Mouse (Mus musculus): ENCODE measurements around the gene Cdv3. TPM values are rescaled to one million over a fixed set of nuclear protein-coding genes. Genes with fewer than 3 reads are reported as not detected.
A peak's percentile ranks its signal among the peaks of the same experiment; 100 is the strongest.

Gene Cdv3
- 88.8 and 92.7 TPM in 2 replicates for polyA plus RNA-seq (2015; fragmentation: Nextera tagmentation; extraction: Ambion mirVana)

DNA sequence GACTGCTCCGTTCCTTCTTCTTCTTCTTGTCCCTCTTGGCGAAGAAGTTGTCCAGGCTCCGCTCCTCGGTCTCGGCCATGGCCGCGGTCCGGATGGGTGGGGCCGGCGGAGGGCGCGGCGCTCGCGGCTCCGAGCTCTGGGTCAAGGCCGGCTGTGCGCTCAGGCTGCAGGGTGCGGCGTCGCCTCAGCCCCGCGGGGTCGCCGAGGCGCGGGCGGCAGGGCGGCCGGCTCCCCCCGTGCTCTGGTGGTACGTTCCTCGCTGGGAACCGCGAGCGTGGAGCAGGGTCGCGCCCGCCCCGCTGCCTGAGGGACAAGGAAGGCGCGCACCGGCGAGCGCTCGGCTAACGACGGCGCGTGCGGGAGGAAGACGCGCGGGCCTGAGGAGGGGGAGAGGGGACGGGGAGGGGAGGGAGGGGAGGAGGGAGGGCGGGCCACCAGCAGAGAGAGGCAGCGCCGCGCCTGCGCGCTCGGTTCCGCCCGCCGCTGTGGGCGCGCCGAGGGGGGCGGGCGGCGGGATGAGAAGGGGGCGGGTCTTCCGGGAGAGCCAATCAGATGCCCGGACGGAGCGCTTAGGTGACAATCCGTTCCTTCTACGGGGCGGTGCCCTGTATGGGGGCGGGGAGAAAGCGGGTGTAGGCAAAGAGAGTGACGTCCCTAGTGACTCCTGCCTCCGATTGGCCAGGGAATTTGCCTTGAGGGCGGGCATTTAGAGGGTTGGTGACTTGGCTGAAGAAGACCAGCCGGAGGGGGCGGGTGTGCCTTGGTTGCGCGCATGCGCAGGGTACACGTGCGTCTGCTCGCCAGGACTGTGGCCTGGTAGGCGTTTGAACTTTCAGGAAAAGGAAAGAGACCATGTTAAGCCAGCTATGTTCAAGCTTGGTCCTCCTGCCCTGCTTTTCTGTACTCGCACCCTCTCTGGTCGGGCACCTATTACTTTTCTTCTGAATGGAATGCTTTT is at the start of gene Cdv3:
Gene Cdv3, minus strand, starts transcription at position 551 of the 958 bp plus-strand sequence.
- Histone ChIP-seq H3K4me1 (replicated peaks; ENCODE audit: control insufficient read depth, insufficient read depth, low read length) (peaks cover 18% of the 10 kb centered on the region), H3K4me3 (ENCODE audit: low read length) (peak within 1 kb of the TSS; percentile 96), H3K36me3 (ENCODE audit: control insufficient read depth, insufficient read depth, low read length) (peaks cover 7% of the 10 kb centered on the region), H3K9ac (ENCODE audit: low read length) (peak within 1 kb of the TSS; percentile 98), H3K4me2 (ENCODE audit: low read depth, low read length) (peak within 1 kb of the TSS; percentile 83), H3K27me3 (ENCODE audit: control insufficient read depth, insufficient read depth, low read depth, low read length) (no peaks in the 10 kb centered on the region), H3K9me3 (ENCODE audit: control insufficient read depth, low read length) (no peaks in the 10 kb centered on the region), H3K27ac (ENCODE audit: low read length) (peak within 1 kb of the TSS; percentile 97)
- under 1% methylated on average over 78 of the region's 95 CpGs for WGBS
- peak; percentile 98 for ATAC-seq (ENCODE audit: low read depth)

DNA sequence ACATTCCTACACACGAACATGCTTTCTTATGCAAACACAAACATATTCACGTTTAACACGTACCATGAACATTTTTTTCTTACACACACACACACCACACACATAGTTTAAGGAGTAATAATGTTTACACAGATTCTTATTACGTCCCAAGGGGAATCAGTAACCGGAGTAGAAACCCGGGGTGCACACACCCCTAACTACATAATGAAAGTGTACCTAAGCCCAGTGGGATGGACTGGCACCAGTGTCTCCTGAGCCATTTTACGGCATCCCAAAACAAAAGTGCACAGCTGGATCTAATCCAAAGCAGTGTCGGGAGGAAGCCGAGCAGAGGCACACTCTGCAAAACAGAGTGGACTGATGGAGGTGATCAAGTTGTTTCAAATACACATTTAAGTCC is 47.8 kb upstream of the Cdv3 start:
- Histone ChIP-seq H3K4me1 (replicated peaks; ENCODE audit: control insufficient read depth, insufficient read depth, low read length) (peaks cover 19% of the 10 kb centered on the region), H3K9me3 (ENCODE audit: control insufficient read depth, low read length) (no peaks in the 10 kb centered on the region), H3K4me2 (ENCODE audit: low read depth, low read length) (peak overlapping the region; percentile 41), H3K27ac (ENCODE audit: low read length) (no peak overlapping the region), H3K9ac (ENCODE audit: low read length) (no peak overlapping the region), H3K36me3 (ENCODE audit: control insufficient read depth, insufficient read depth, low read length) (no peaks in the 10 kb centered on the region), H3K27me3 (ENCODE audit: control insufficient read depth, insufficient read depth, low read depth, low read length) (no peaks in the 10 kb centered on the region), H3K4me3 (ENCODE audit: low read length) (no peak overlapping the region)
- peak; percentile 29; the same call in 1 of the 2 replicates for ATAC-seq (ENCODE audit: low read depth)
- 30% methylated on average over 9 of the region's 9 CpGs for WGBS

- ATAC-seq (ENCODE audit: low read depth) = no peak
- Histone ChIP-seq H3K9me3 (ENCODE audit: control insufficient read depth, low read length) (no peaks in the 10 kb centered on the region), H3K9ac (ENCODE audit: low read length) (no peak overlapping the region), H3K4me2 (ENCODE audit: low read depth, low read length) (no peak overlapping the region), H3K27ac (ENCODE audit: low read length) (no peak overlapping the region), H3K4me3 (ENCODE audit: low read length) (no peak overlapping the region), H3K36me3 (ENCODE audit: control insufficient read depth, insufficient read depth, low read length) (no peaks in the 10 kb centered on the region), H3K27me3 (ENCODE audit: control insufficient read depth, insufficient read depth, low read depth, low read length) (no peaks in the 10 kb centered on the region), H3K4me1 (replicated peaks; ENCODE audit: control insufficient read depth, insufficient read depth, low read length) (peaks cover 19% of the 10 kb centered on the region)
- 65% methylated on average over 2 of the region's 2 CpGs for WGBS
Observed at GRCm38 (mm10) chr9:103409119-103409518, 43.5 kb upstream of the Cdv3 start.

DNA sequence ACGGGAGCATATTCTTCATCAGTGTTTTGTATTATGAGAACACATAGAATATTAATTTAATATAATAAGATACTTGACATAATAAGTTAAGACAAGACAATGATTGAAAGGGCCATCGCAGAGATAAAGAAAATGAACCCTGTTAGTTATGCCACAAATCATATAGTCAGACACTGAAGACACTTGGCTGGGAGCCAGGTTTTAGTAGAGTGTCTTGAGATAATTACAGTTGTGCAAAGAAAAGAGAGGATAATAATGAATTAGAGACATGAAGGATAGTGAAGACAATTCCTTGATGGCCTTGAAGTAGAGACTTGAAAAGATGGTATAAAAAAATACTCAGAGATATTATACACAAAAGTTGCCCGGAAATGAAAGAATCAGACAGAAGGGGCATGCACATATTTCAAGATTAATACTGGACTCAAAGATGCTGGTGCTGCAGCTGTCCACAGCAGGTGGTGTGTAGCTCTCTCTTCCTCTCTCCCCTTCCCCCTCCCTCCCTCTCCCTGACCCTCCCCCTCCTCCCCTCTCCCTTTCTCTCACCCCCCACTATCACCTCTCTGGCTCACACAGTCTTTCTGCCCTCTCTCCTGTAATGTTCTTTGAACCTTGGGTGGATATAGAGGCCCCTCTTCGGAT is 42.6 kb upstream of the Cdv3 start:
- Histone ChIP-seq H3K9ac (ENCODE audit: low read length) (no peak overlapping the region), H3K9me3 (ENCODE audit: control insufficient read depth, low read length) (no peaks in the 10 kb centered on the region), H3K4me2 (ENCODE audit: low read depth, low read length) (no peak overlapping the region), H3K4me1 (replicated peaks; ENCODE audit: control insufficient read depth, insufficient read depth, low read length) (peaks cover 13% of the 10 kb centered on the region), H3K27me3 (ENCODE audit: control insufficient read depth, insufficient read depth, low read depth, low read length) (no peaks in the 10 kb centered on the region), H3K36me3 (ENCODE audit: control insufficient read depth, insufficient read depth, low read length) (no peaks in the 10 kb centered on the region), H3K27ac (ENCODE audit: low read length) (no peak overlapping the region), H3K4me3 (ENCODE audit: low read length) (no peak overlapping the region)
- no peak for ATAC-seq (ENCODE audit: low read depth)
- WGBS = 39% methylated on average over 4 of the region's 4 CpGs

- ATAC-seq (ENCODE audit: low read depth) = peak; percentile 78
- no peaks in the 10 kb centered on the region for H3K27me3 ChIP-seq (ENCODE audit: control insufficient read depth, insufficient read depth, low read depth, low read length)
Observed at GRCm38 (mm10) chr9:103403331-103403973, 37.8 kb upstream of the Cdv3 start.

GRCm38 (mm10) chr9:103398509-103399157 is 33.0 kb upstream of the Cdv3 start:
- H3K4me3 ChIP-seq (ENCODE audit: low read length) = no peak overlapping the region
- ATAC-seq (ENCODE audit: low read depth) = no peak

More at GRCm38 (mm10) chr9:103403331-103403973, 37.8 kb upstream of the Cdv3 start:
- peaks cover 5% of the 10 kb centered on the region; the same call in 1 of the 2 replicates for H3K9me3 ChIP-seq (ENCODE audit: control insufficient read depth, low read length)
- H3K27ac ChIP-seq (ENCODE audit: low read length) = peak overlapping the region; percentile 67
- H3K4me3 ChIP-seq (ENCODE audit: low read length) = no peak overlapping the region
- H3K9ac ChIP-seq (ENCODE audit: low read length) = no peak overlapping the region
- 27% methylated on average over 4 of the region's 4 CpGs for WGBS
- no peak overlapping the region for H3K4me2 ChIP-seq (ENCODE audit: low read depth, low read length)
- peaks cover 4% of the 10 kb centered on the region; the same call in 1 of the 2 replicates for H3K4me1 ChIP-seq (replicated peaks; ENCODE audit: control insufficient read depth, insufficient read depth, low read length)
- no peaks in the 10 kb centered on the region for H3K36me3 ChIP-seq (ENCODE audit: control insufficient read depth, insufficient read depth, low read length)

DNA sequence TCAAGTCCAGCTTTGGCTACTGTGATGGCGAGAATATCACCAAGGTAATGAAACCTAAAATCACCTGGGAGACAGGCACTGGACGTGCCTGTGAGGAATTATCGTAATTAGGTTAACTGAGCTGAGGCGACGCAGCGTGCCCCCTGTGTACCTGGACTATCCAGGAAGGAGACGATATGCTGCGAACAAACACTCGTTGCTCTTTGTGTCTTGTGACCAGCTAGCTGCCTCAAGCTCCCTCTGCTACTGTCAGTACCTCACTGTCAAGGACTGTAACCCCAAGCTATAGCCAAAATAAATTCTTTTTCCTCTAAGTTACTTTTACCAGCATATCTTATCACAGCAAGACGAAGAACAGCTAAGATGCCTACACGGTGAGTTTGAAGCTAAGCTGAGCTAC is 27.6 kb upstream of the Cdv3 start:
- H3K4me2 ChIP-seq (ENCODE audit: low read depth, low read length) = no peak overlapping the region
- WGBS = 78% methylated on average over 11 of the region's 11 CpGs
- H3K4me3 ChIP-seq (ENCODE audit: low read length) = no peak overlapping the region
- no peaks in the 10 kb centered on the region for H3K27me3 ChIP-seq (ENCODE audit: control insufficient read depth, insufficient read depth, low read depth, low read length)
- no peak overlapping the region for H3K27ac ChIP-seq (ENCODE audit: low read length)
- no peaks in the 10 kb centered on the region for H3K36me3 ChIP-seq (ENCODE audit: control insufficient read depth, insufficient read depth, low read length)
- peaks cover 4% of the 10 kb centered on the region; the same call in 1 of the 2 replicates for H3K4me1 ChIP-seq (replicated peaks; ENCODE audit: control insufficient read depth, insufficient read depth, low read length)
- H3K9me3 ChIP-seq (ENCODE audit: control insufficient read depth, low read length) = no peaks in the 10 kb centered on the region
- no peak for ATAC-seq (ENCODE audit: low read depth)
- no peak overlapping the region for H3K9ac ChIP-seq (ENCODE audit: low read length)

More at GRCm38 (mm10) chr9:103398509-103399157, 33.0 kb upstream of the Cdv3 start:
- Histone ChIP-seq H3K36me3 (ENCODE audit: control insufficient read depth, insufficient read depth, low read length) (no peaks in the 10 kb centered on the region), H3K27me3 (ENCODE audit: control insufficient read depth, insufficient read depth, low read depth, low read length) (no peaks in the 10 kb centered on the region), H3K4me1 (replicated peaks; ENCODE audit: control insufficient read depth, insufficient read depth, low read length) (peaks cover 5% of the 10 kb centered on the region; the same call in 1 of the 2 replicates), H3K9ac (ENCODE audit: low read length) (no peak overlapping the region), H3K4me2 (ENCODE audit: low read depth, low read length) (no peak overlapping the region), H3K9me3 (ENCODE audit: control insufficient read depth, low read length) (peaks cover 5% of the 10 kb centered on the region; the same call in 1 of the 2 replicates), H3K27ac (ENCODE audit: low read length) (no peak overlapping the region)
- WGBS = 54% methylated on average over 21 of the region's 21 CpGs

DNA sequence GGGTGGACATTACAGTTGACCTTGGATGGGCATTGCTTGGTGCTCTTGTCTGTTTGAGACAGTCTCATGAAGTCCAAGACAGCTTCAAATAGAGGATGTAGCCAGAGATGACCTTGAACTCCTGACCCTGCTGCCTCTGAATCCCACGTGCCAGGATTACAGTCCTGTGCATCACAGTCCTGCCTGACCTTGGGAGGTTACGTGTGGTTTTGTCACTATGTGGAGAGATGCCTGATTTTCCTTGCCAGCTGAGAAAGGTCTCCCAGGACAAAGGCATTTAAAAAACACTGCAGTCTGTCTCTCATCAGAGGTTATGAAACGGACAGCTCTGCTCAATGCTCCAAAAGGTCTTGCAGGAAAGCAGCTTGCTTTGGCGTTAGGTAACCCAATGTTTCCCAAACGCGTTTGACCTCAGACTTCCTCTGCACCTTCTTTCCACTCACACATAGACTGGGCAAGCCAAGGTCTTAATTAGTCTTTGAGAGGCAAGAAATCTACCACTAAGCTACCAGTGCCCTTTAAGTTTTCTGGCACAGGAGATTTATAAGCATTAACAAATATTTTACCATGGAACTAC is 26.2 kb upstream of the Cdv3 start:
- WGBS = 71% methylated on average over 6 of the region's 6 CpGs
- no peaks in the 10 kb centered on the region for H3K36me3 ChIP-seq (ENCODE audit: control insufficient read depth, insufficient read depth, low read length)
- no peak for ATAC-seq (ENCODE audit: low read depth)
- H3K27me3 ChIP-seq (ENCODE audit: control insufficient read depth, insufficient read depth, low read depth, low read length) = no peaks in the 10 kb centered on the region
- no peak overlapping the region for H3K4me3 ChIP-seq (ENCODE audit: low read length)
- H3K4me1 ChIP-seq (replicated peaks; ENCODE audit: control insufficient read depth, insufficient read depth, low read length) = peaks cover 12% of the 10 kb centered on the region
- H3K9ac ChIP-seq (ENCODE audit: low read length) = no peak overlapping the region
- no peaks in the 10 kb centered on the region for H3K9me3 ChIP-seq (ENCODE audit: control insufficient read depth, low read length)
- H3K4me2 ChIP-seq (ENCODE audit: low read depth, low read length) = no peak overlapping the region
- no peak overlapping the region for H3K27ac ChIP-seq (ENCODE audit: low read length)

All from lung, embryonic 16.5 days (tissue).